Mouse (Mus musculus) thymus, adult 2 months (tissue): ENCODE measurements at regions not wholly inside any gene's neighbourhood (a gene's known extent, or its start where the extent isn't known, plus 50 kb on each side); places are given as distances from the start of the nearest gene placed in this dataset.

Experiments used
- CTCF ChIP-seq: fragments of 200-500 bp; IDR thresholded peaks from 2 replicates; pipeline ENCODE4 v1.5.1; 2012; ENCODE audit warnings: mild to moderate bottlenecking, control low read depth, low read length, moderate library complexity, borderline replicate concordance; ENCODE audit not compliant: control insufficient read depth, poor library complexity, insufficient read depth; ENCODE audit errors: extremely low read depth
- POLR2A ChIP-seq: fragments of 200-500 bp; IDR thresholded peaks from 2 replicates; pipeline ENCODE4 v1.6.1; 2012; ENCODE audit warnings: mild to moderate bottlenecking, low read length, control low read depth, moderate library complexity; ENCODE audit not compliant: control insufficient read depth, poor library complexity, insufficient read depth; ENCODE audit errors: extremely low read depth

GRCm38 (mm10) chr13:112131191-112131590 lies 157.1 kb upstream of the Ankrd55 start:
- TF ChIP-seq CTCF (no peak), POLR2A (no peak)
